Mouse (Mus musculus): ENCODE results near the gene Asb8. TPM values are rescaled to one million over a fixed set of nuclear protein-coding genes. Genes with fewer than 3 reads are reported as not detected.

The Asb8 gene
- polyA plus RNA-seq, 1 experiment from 2014 or later = 44.4 TPM

Other genes with a start within 250 kb of the Asb8 start
- 60.4 and 62.7 TPM in 2 replicates for gene Tmem106c, start 201.4 kb downstream of the Asb8 start, polyA plus RNA-seq (2014; fragmentation: Nextera tagmentation; extraction: Ambion mirVana)
- 94.5 and 94.6 TPM in 2 replicates for gene Col2a1, start 160.9 kb downstream of the Asb8 start, polyA plus RNA-seq (2014; fragmentation: Nextera tagmentation; extraction: Ambion mirVana)
- 36.3 TPM in 2 replicates for gene Pfkm, start 73.0 kb downstream of the Asb8 start, polyA plus RNA-seq (2014; fragmentation: Nextera tagmentation; extraction: Ambion mirVana)
- gene Senp1, start 71.9 kb downstream of the Asb8 start, polyA plus RNA-seq (2014; fragmentation: Nextera tagmentation; extraction: Ambion mirVana) = 46.2 and 47.6 TPM in 2 replicates
- 12.7 TPM in 2 replicates for gene Ccdc184, start 1.5 kb upstream of the Asb8 start, polyA plus RNA-seq (2014; fragmentation: Nextera tagmentation; extraction: Ambion mirVana)
- gene Olfr288, start 29.9 kb upstream of the Asb8 start, polyA plus RNA-seq (2014; fragmentation: Nextera tagmentation; extraction: Ambion mirVana) = not detected in 2 replicates
- not detected in 2 replicates for gene Gm44579, start 55.4 kb upstream of the Asb8 start, polyA plus RNA-seq (2014; fragmentation: Nextera tagmentation; extraction: Ambion mirVana)
- gene Olfr287, start 55.4 kb upstream of the Asb8 start, polyA plus RNA-seq (2014; fragmentation: Nextera tagmentation; extraction: Ambion mirVana) = not detected in 2 replicates
- gene Olfr286, start 68.8 kb upstream of the Asb8 start, polyA plus RNA-seq (2014; fragmentation: Nextera tagmentation; extraction: Ambion mirVana) = not detected in 2 replicates
- not detected in 2 replicates for gene H1fnt, start 91.7 kb upstream of the Asb8 start, polyA plus RNA-seq (2014; fragmentation: Nextera tagmentation; extraction: Ambion mirVana)
- 1.6 and 1.9 TPM in 2 replicates for gene Zfp641, start 130.5 kb upstream of the Asb8 start, polyA plus RNA-seq (2014; fragmentation: Nextera tagmentation; extraction: Ambion mirVana)
- gene Olfr285, start 151.7 kb upstream of the Asb8 start, polyA plus RNA-seq (2014; fragmentation: Nextera tagmentation; extraction: Ambion mirVana) = not detected in 2 replicates
- gene Olfr284, start 175.4 kb upstream of the Asb8 start, polyA plus RNA-seq (2014; fragmentation: Nextera tagmentation; extraction: Ambion mirVana) = not detected in 2 replicates
- gene Olfr283, start 215.3 kb upstream of the Asb8 start, polyA plus RNA-seq (2014; fragmentation: Nextera tagmentation; extraction: Ambion mirVana) = not detected in 2 replicates